Comparison of ENCODE assay signal across 16 mouse cellular contexts in genomic region chr11:60172074-60172473, GRCm38 (mm10). TPM values are rescaled to one million over a fixed set of nuclear protein-coding genes. Genes with fewer than 3 reads are reported as not detected.
DNase-seq lines count a peak whose midpoint lies in the region; ATAC-seq lines count a peak whose summit lies in the region.
"Had no signal": no experiment of that assay in that cellular context is flagged by ENCODE, and none has a peak within 500 bp of the region (broad histone marks: within the 10 kb centered on the region; RNA-seq: fewer than 3 reads in every experiment).

No protein-coding gene starts in this region.

- no peak for DNase-seq in hindbrain, embryonic 11.5 days (ENCODE audit: low spot score)
- DNase-seq in heart, adult 18-20 months: peak; percentile 61 to 69
- DNase-seq in heart, postnatal 4 days: peak; percentile 56
- DNase-seq in cerebellum, adult 11 months: no peak
- no peak for DNase-seq in right cerebral cortex, postnatal 25 days
- DNase-seq: adrenal gland, postnatal 10 days; B cell, adult 2 months; cerebellum, adult 18-20 months; forebrain, postnatal 0 days; lung, postnatal 14 days; right cerebral cortex, postnatal 14 days had no signal

- no peak overlapping the region for H3K4me2 ChIP-seq in hindbrain, embryonic 13.5 days
- no peak overlapping the region for H3K4me2 ChIP-seq in hindbrain, embryonic 11.5 days (replicated peaks; ENCODE audit: low read depth, low read length)
- H3K4me2 ChIP-seq in heart, embryonic 11.5 days: no peak overlapping the region
- H3K4me2 ChIP-seq: embryonic facial prominence, embryonic 12.5 days; liver, embryonic 15.5 days; neural tube, embryonic 13.5 days had no signal

- no peak overlapping the region for H3K4me3 ChIP-seq in hindbrain, embryonic 13.5 days
- H3K4me3 ChIP-seq in hindbrain, embryonic 11.5 days (ENCODE audit: low read depth, low read length): no peak overlapping the region
- no peak overlapping the region for H3K4me3 ChIP-seq in heart, embryonic 11.5 days (ENCODE audit: low read depth, low read length)
- H3K4me3 ChIP-seq: embryonic facial prominence, embryonic 12.5 days; liver, embryonic 15.5 days; neural tube, embryonic 13.5 days had no signal

- H3K4me1 ChIP-seq in hindbrain, embryonic 13.5 days (replicated peaks): peaks cover 88% of the 10 kb centered on the region
- peaks cover 9% of the 10 kb centered on the region for H3K4me1 ChIP-seq in hindbrain, embryonic 11.5 days (replicated peaks; ENCODE audit: control insufficient read depth, insufficient read depth, low read length)
- peaks cover 78% of the 10 kb centered on the region for H3K4me1 ChIP-seq in heart, embryonic 11.5 days (ENCODE audit: control insufficient read depth, insufficient read depth, low read length)

- 0 out of 2 replicates have a peak overlapping the region, but pooled peaks have one; percentile 5 for H3K27ac ChIP-seq in hindbrain, embryonic 13.5 days
- no peak overlapping the region for H3K27ac ChIP-seq in hindbrain, embryonic 11.5 days (ENCODE audit: low read depth, low read length)
- H3K27ac ChIP-seq in heart, embryonic 11.5 days (ENCODE audit: low read depth, low read length): peak overlapping the region; percentile 50; the same call in 1 of the 2 replicates
- H3K27ac ChIP-seq: embryonic facial prominence, embryonic 12.5 days; liver, embryonic 15.5 days; neural tube, embryonic 13.5 days had no signal

- 87% methylated on average over 3 of the region's 3 CpGs for WGBS in hindbrain, embryonic 13.5 days
- WGBS in hindbrain, embryonic 11.5 days: 88% methylated on average over 3 of the region's 3 CpGs
- WGBS in heart, embryonic 11.5 days (ENCODE audit: insufficient replicate concordance): 77% methylated on average over 3 of the region's 3 CpGs

- peaks cover 4% of the 10 kb centered on the region; the same call in 1 of the 2 replicates for H3K36me3 ChIP-seq in hindbrain, embryonic 13.5 days
- H3K36me3 ChIP-seq in hindbrain, embryonic 11.5 days (ENCODE audit: control insufficient read depth, insufficient read depth, low read length): no peaks in the 10 kb centered on the region
- no peaks in the 10 kb centered on the region for H3K36me3 ChIP-seq in heart, embryonic 11.5 days (ENCODE audit: control insufficient read depth, insufficient read depth, low read length)
- H3K36me3 ChIP-seq: embryonic facial prominence, embryonic 12.5 days; liver, embryonic 15.5 days had no signal

- ATAC-seq in hindbrain, embryonic 13.5 days (ENCODE audit: low FRiP score): no peak
- no peak for ATAC-seq in hindbrain, embryonic 11.5 days (ENCODE audit: low FRiP score)
- ATAC-seq in heart, embryonic 11.5 days (replicated peaks; ENCODE audit: insufficient number of reproducible peaks, low FRiP score, low TSS enrichment): no peak
- ATAC-seq: forebrain, postnatal 0 days had no signal

- H3K9ac ChIP-seq in hindbrain, embryonic 13.5 days: no peak overlapping the region
- no peak overlapping the region for H3K9ac ChIP-seq in hindbrain, embryonic 11.5 days (ENCODE audit: low read depth, low read length)
- H3K9ac ChIP-seq in heart, embryonic 11.5 days (ENCODE audit: low read depth, low read length): no peak overlapping the region
- H3K9ac ChIP-seq: embryonic facial prominence, embryonic 12.5 days; forebrain, postnatal 0 days; liver, embryonic 15.5 days had no signal

- H3K27me3 ChIP-seq in hindbrain, embryonic 13.5 days: no peaks in the 10 kb centered on the region
- H3K27me3 ChIP-seq in hindbrain, embryonic 11.5 days (ENCODE audit: control insufficient read depth, insufficient read depth, low read length): no peaks in the 10 kb centered on the region
- no peaks in the 10 kb centered on the region for H3K27me3 ChIP-seq in heart, embryonic 11.5 days (ENCODE audit: control insufficient read depth, insufficient read depth, low read length)
- H3K27me3 ChIP-seq: embryonic facial prominence, embryonic 12.5 days; neural tube, embryonic 13.5 days had no signal

- H3K9me3 ChIP-seq in hindbrain, embryonic 13.5 days: no peaks in the 10 kb centered on the region
- H3K9me3 ChIP-seq in hindbrain, embryonic 11.5 days (ENCODE audit: control insufficient read depth, low read length): no peaks in the 10 kb centered on the region
- no peaks in the 10 kb centered on the region for H3K9me3 ChIP-seq in heart, embryonic 11.5 days (replicated peaks; ENCODE audit: control insufficient read depth, low read length)
- H3K9me3 ChIP-seq: embryonic facial prominence, embryonic 12.5 days; liver, embryonic 15.5 days; neural tube, embryonic 13.5 days had no signal

RNA-seq across cellular contexts. Expression of gene Srebf1, which starts 50.3 kb away (rescaled TPM):
- 38.2 and 43.9 TPM in 2 replicates for polyA plus RNA-seq in hindbrain, embryonic 13.5 days (2015; fragmentation: Nextera tagmentation; extraction: Ambion mirVana)
- 40.4 and 44.7 TPM in 2 replicates for polyA plus RNA-seq in hindbrain, embryonic 11.5 days (2014; fragmentation: Nextera tagmentation; extraction: Ambion mirVana)
- total RNA-seq in heart, adult 18-20 months (2021): 10 to 100 TPM; 25.7 to 36.6 TPM
- 39.0 and 41.0 TPM in 2 replicates for polyA plus RNA-seq in heart, embryonic 11.5 days (2014; fragmentation: Nextera tagmentation; extraction: Ambion mirVana)
- total RNA-seq in heart, postnatal 4 days (2021): 10 to 100 TPM; 35.8 to 50.8 TPM

Comparison
In these comparisons a context has a peak if more than half of its experiments do, and no peak if none do; other contexts are left out.
1. DNase-seq: peak in heart, adult 18-20 months (2 of 2) and heart, postnatal 4 days (single experiment); none in hindbrain, embryonic 11.5 days (single experiment), cerebellum, adult 11 months (single experiment) and right cerebral cortex, postnatal 25 days (single experiment).